8 mouse cellular contexts compared by ENCODE assay signal in the genomic region with DNA sequence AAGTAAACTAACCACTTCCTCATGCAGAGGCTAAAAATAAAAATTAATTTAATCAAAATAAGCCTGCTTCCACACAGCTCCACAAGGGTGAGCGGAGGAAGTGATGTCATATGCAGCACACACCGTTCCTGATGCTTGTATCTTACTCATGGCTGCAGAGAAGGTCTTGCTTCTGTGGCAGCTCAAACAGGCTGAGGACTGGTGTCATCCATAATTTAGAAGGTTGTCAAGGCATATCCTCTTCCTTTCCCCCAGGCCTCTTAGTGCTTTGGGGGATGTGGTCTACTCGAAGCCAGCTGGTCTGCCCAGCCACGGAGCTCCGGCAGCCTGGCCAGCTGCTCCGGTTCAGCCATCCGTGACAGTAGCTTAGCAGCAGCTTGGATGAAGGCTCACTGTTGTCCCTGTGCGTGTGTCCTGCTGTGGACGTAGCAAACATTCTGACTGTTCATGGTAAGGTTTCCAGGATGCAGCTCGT. TPM values are rescaled to one million over a fixed set of nuclear protein-coding genes. Genes with fewer than 3 reads are reported as not detected.
DNase-seq lines count a peak whose midpoint lies in the region; ATAC-seq and TF ChIP-seq lines count a peak whose summit lies in the region.

No protein-coding gene starts in this region.

- TF ChIP-seq EP300 in stomach, postnatal 0 days (optimal IDR thresholded peaks at IDR 0.05) = no peak

- no peaks in the 10 kb centered on the region for H3K9me3 ChIP-seq in kidney, embryonic 14.5 days (ENCODE audit: control insufficient read depth, low read length)
- no peaks in the 10 kb centered on the region for H3K9me3 ChIP-seq in stomach, postnatal 0 days (ENCODE audit: control insufficient read depth, low read length)

- DNase-seq in spleen, adult 2 months (ENCODE audit: low read depth in 1 of 2, low spot score in 2 of 2) = peak in 1 of 2 experiments; percentile 9
- DNase-seq in spleen, adult 12 weeks (ENCODE audit: low spot score) = no peak
- DNase-seq in heart, adult 8-10 months (ENCODE audit: low spot score) = peak; percentile 53
- no peak for DNase-seq in stomach, postnatal 0 days (ENCODE audit: low spot score)
- no peak for DNase-seq in spleen, postnatal 4 days (ENCODE audit: low spot score in 2 of 2)
- no peak for DNase-seq in right cerebral cortex, adult 18-20 months

- no peak for TF ChIP-seq CTCF in spleen, adult 2 months (IDR thresholded peaks at IDR 0.05; ENCODE audit: extremely low read depth, insufficient read depth, insufficient read length, insufficient replicate concordance)
- no peak for TF ChIP-seq CTCF in stomach, postnatal 0 days (IDR thresholded peaks at IDR 0.05; ENCODE audit: low read depth)

- H3K4me3 ChIP-seq in spleen, adult 2 months (ENCODE audit: extremely low read depth, insufficient read depth, insufficient read length) = peak overlapping the region; percentile 35; the same call in 1 of the 2 replicates
- no peak overlapping the region for H3K4me3 ChIP-seq in kidney, embryonic 14.5 days (ENCODE audit: low read length)
- no peak overlapping the region for H3K4me3 ChIP-seq in stomach, postnatal 0 days (ENCODE audit: low read depth, low read length)

- ATAC-seq in kidney, embryonic 14.5 days (ENCODE audit: low FRiP score, low TSS enrichment) = peak; percentile 96
- ATAC-seq in megakaryocyte-erythroid progenitor cell, adult 5-6 weeks (replicated peaks; ENCODE audit: low FRiP score, low TSS enrichment, poor library complexity, severe bottlenecking) = peak; percentile 47; the same call in 1 of the 2 replicates
- ATAC-seq in stomach, postnatal 0 days (ENCODE audit: low FRiP score, low TSS enrichment) = peak; percentile 49

- H3K4me1 ChIP-seq in spleen, adult 2 months (ENCODE audit: control insufficient read depth, insufficient read depth, insufficient read length) = peaks cover 6% of the 10 kb centered on the region; the same call in 1 of the 2 replicates
- peaks cover 15% of the 10 kb centered on the region for H3K4me1 ChIP-seq in kidney, embryonic 14.5 days (ENCODE audit: control insufficient read depth, insufficient read depth, low read length)
- H3K4me1 ChIP-seq in stomach, postnatal 0 days (replicated peaks; ENCODE audit: control insufficient read depth, insufficient read depth) = no peaks in the 10 kb centered on the region

- no peak overlapping the region for H3K9ac ChIP-seq in kidney, embryonic 14.5 days (ENCODE audit: low read depth, low read length)
- no peak overlapping the region for H3K9ac ChIP-seq in stomach, postnatal 0 days (ENCODE audit: low read length)

- no peak for TF ChIP-seq POLR2A in spleen, adult 2 months (IDR thresholded peaks at IDR 0.05; ENCODE audit: low read depth, low read length)

- H3K27ac ChIP-seq in spleen, adult 2 months (ENCODE audit: insufficient read depth, low read length) = peak overlapping the region; percentile 37; the same call in 1 of the 2 replicates
- H3K27ac ChIP-seq in kidney, embryonic 14.5 days (ENCODE audit: low read depth, low read length) = peak overlapping the region; percentile 87
- no peak overlapping the region; the same call in 1 of the 2 replicates for H3K27ac ChIP-seq in stomach, postnatal 0 days (replicated peaks)

- no peaks in the 10 kb centered on the region for H3K27me3 ChIP-seq in spleen, adult 2 months (ENCODE audit: control insufficient read depth, insufficient read depth, low read length)
- no peaks in the 10 kb centered on the region for H3K27me3 ChIP-seq in kidney, embryonic 14.5 days (ENCODE audit: control insufficient read depth, insufficient read depth, low read length)
- no peaks in the 10 kb centered on the region for H3K27me3 ChIP-seq in stomach, postnatal 0 days (ENCODE audit: control insufficient read depth, insufficient read depth, low read length)

- H3K4me2 ChIP-seq in kidney, embryonic 14.5 days (replicated peaks; ENCODE audit: low read depth, low read length) = peak overlapping the region; percentile 15
- H3K4me2 ChIP-seq in stomach, postnatal 0 days (replicated peaks; ENCODE audit: low read depth) = no peak overlapping the region

- H3K36me3 ChIP-seq in spleen, adult 2 months (ENCODE audit: control insufficient read depth, insufficient read depth, low read length) = no peaks in the 10 kb centered on the region
- no peaks in the 10 kb centered on the region for H3K36me3 ChIP-seq in kidney, embryonic 14.5 days (ENCODE audit: control insufficient read depth, insufficient read depth, low read length)
- no peaks in the 10 kb centered on the region for H3K36me3 ChIP-seq in stomach, postnatal 0 days (ENCODE audit: control insufficient read depth, insufficient read depth, low read length)

- WGBS in spleen, adult 2 months = 12% methylated on average over 10 of the region's 10 CpGs
- 13% methylated on average over 10 of the region's 10 CpGs for WGBS in kidney, embryonic 14.5 days
- 38% methylated on average over 10 of the region's 10 CpGs for WGBS in stomach, postnatal 0 days

RNA-seq across cellular contexts. Expression of gene Nostrin, which starts 6.6 kb away (rescaled TPM):
- 1.1 and 1.2 TPM in 2 replicates for polyA plus RNA-seq in spleen, adult 2 months (2012; rRNA removed)
- total RNA-seq in heart, adult 8-10 months (2022) = 1 to 10 TPM; 3.7 to 4.8 (median 4.2) TPM
- polyA plus RNA-seq in kidney, embryonic 14.5 days (2014; fragmentation: Nextera tagmentation; extraction: Ambion mirVana) = 5.4 and 5.9 TPM in 2 replicates
- not detected in 2 replicates for total RNA-seq in megakaryocyte-erythroid progenitor cell, adult 5-6 weeks (2014; fragmentation: Nextera tagmentation)
- not detected in 2 replicates for total RNA-seq in megakaryocyte-erythroid progenitor cell, adult 5-6 weeks (2017)
- polyA plus RNA-seq in stomach, postnatal 0 days (2015; fragmentation: Nextera tagmentation; extraction: Ambion mirVana) = 18.7 and 22.3 TPM in 2 replicates
